Mouse (Mus musculus) layer of hippocampus, postnatal 36 days (tissue): ENCODE results near the gene Efcab11. TPM values are rescaled to one million over a fixed set of nuclear protein-coding genes. Genes with fewer than 3 reads are reported as not detected.

Experiments used
- DNase-seq, 2 experiments: peaks; one replicate each; pipeline ENCODE4 v3.0.0; 2022
- total RNA-seq, 2 experiments: library from RNA; stranded (reverse); gene quantifications; 2 replicates each; pipeline ENCODE4 v1.2.3; 2021

Efcab11 gene
- total RNA-seq, 2 experiments from 2014 or later: 0.17 to 0.86 TPM

GRCm38 (mm10) chr12:99671162-99671865 lies 212.9 kb downstream of the Efcab11 start:
- no peak for DNase-seq

GRCm38 (mm10) chr12:99670762-99671152 lies 213.5 kb downstream of the Efcab11 start:
- no peak for DNase-seq

GRCm38 (mm10) chr12:99669976-99670761 lies 214.1 kb downstream of the Efcab11 start:
- DNase-seq: peak in 1 of 2 experiments; percentile 14

- peak; percentile 46 to 48 for DNase-seq
Observed at GRCm38 (mm10) chr12:99654991-99655880, 229.0 kb downstream of the Efcab11 start.

GRCm38 (mm10) chr12:99652459-99652858 lies 231.8 kb downstream of the Efcab11 start:
- DNase-seq: no peak

GRCm38 (mm10) chr12:99649732-99650131 lies 234.5 kb downstream of the Efcab11 start:
- no peak for DNase-seq

- no peak for DNase-seq
Observed at GRCm38 (mm10) chr12:99648781-99649180, 235.5 kb downstream of the Efcab11 start.

GRCm38 (mm10) chr12:99646556-99647354 lies 237.5 kb downstream of the Efcab11 start:
- DNase-seq: no peak

- peak; percentile 71 to 73 for DNase-seq
Observed at GRCm38 (mm10) chr12:99645418-99645817, 238.8 kb downstream of the Efcab11 start.

GRCm38 (mm10) chr12:99644966-99645365 lies 239.3 kb downstream of the Efcab11 start:
- DNase-seq: no peak

Other genes with a start within 250 kb of the Efcab11 start
- 10 to 100 TPM; 26.3 to 31.8 TPM for gene Tdp1, start 78 bp upstream of the Efcab11 start, total RNA-seq
- 1 to 10 TPM; 7.4 TPM for gene Kcnk13, start 80.1 kb upstream of the Efcab11 start, total RNA-seq
- gene Psmc1, start 225.7 kb upstream of the Efcab11 start, total RNA-seq: 100 to 1,000 TPM; 183 to 198 TPM